Mouse (Mus musculus) urinary bladder, postnatal 25 days (tissue): ENCODE measurements around the gene Sult2b1.

Experiments
- DNase-seq: peaks from one replicate; pipeline ENCODE4 v3.0.0; 2022; ENCODE audit warnings: low spot score

Gene Sult2b1

DNA sequence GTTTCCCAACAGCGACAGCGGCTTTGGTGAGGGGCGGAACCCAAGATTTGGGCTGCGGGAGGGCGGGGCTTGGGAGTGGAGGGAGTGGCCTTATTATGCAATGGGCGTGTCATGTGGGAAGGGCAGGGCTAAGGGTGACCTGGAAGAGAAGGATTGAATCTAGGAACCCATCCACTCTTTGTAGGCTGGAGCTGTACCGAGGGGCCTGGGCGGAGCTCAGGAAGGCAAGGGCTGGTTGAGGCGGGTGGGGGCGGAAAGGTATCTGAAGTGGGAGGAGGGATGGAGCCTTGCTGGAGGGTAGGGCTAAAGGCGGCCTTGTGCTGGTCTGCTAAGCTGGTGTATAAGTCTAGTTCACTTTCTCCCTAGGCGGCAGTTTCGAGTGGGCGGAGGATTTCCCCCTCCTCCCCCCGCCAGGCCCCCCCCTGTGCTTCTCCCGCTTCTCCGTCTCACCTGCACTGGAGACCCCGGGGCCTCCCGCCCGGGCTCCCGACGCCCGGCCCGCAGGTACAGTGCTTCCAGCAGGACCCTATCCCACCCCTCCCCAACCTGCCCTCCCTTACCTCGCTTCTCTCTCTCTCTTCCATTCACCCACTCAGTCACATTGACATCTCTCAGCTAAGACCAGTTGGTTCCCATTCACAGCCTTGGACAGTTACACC lies 16.2 kb upstream of the Sult2b1 start:
- DNase-seq = no peak

DNA sequence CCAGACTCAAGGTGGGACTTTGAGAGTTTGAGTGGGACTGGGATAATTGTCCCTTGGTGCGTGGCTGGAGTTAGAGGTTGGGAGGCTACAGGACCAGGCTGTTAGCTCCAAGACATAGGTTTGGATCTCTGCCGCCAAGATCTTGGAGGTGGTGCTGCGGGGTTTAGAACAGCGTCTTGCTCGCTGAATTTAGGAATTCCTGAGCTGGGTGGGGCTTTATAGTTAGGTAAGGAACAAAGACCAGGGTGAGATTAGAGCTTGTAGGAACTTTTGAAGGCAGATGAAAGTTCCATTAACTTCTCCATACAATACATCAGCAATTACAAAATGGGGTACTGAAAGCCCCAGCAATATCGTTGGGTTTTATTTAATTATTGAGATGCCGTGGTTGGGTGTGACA lies 15.5 kb upstream of the Sult2b1 start:
- no peak for DNase-seq

DNA sequence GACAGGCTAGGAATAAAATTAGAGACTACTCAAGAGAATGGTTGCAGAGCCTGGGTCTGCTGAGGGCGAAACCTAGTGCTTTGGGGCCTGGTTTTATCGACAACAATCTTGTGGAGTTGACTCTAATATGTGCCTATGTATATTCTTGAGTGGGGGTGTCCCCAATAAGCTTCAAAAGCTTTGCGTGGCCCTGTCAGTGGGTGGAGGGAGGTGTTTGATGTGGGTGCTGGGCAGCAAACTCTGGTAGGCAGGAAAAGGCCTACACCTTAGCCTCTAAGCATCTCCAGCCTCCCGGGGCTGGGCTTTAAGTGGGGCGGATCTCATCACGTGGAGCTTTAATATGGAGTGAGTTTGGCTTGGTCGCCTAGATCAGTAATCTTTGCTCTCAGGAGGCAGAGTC lies 14.5 kb upstream of the Sult2b1 start:
- no peak for DNase-seq

DNA sequence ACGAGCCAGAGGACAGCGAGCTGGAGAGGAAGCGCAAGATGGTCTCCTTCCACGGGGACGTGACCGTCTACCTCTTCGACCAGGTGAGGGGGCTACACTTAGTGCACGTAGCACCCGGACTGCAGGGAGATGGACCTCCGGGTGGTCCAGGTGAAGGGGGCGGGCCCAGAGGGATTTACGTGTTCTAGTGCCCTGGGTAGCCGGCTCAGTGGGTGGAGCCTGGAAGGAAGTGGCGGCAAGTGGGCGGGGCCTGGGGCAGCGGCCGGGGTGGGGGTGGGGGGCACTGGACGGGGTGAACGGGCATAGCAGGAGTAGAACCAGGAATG lies 14.0 kb upstream of the Sult2b1 start:
- DNase-seq = no peak

DNA sequence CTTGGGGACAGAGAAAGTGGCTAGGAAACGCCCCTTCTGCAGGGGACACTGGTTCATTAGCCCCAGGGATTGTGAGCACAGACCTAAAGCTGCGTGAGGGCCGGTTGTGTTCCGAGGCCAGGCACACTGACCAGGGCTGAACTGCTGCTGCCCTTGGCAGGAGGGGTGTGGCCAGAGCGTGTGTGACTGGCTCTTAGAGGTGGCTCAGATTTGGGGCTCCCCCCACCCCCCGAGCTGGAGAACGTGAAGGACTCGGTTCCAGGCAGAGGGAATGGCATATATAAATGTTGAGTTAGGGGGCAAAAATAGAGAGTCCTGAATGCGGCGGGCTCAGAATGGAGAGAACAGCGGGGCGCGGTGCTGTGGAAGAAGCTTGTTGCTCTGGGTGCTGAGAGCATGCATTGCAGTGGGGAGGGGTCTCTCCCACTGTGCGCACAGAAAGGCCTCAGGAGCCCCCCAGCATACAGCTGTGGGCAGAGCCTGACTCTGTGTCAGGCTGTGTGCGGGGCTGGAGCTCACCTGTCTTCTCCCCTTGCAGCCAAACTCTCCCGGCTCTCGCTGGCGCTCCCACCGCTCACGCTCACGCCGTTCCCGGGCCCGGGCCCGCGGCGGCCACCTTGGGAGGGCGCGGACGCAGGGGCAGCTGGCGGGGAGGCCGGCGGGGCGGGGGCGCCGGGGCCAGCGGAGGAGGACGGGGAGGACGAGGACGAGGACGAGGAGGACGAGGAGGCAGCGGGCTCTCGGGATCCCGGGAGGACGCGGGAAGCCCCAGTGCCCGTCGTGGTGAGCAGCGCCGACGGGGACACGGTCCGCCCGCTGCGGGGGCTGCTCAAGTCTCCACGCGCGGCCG lies 13.4 kb upstream of the Sult2b1 start:
- DNase-seq = no peak

DNA sequence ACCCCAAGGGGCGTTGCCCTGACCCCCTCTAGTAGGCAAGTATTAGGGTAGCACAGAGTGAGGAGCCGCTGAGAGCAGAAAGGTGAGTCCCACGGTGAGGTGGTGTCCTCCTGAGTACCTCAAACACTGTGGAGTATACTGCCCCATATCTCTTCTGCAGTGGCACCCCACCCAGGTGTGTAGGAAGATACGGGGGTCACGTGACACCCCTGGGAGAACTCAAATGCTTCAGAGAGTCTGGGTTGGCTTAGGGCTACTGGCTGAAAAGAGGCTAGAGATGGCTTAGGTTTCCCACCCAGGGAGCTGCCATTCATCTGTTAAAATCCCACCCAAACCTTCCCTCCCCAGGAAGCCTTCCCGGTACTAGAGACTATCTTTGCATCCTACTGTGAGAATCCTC lies 12.5 kb upstream of the Sult2b1 start:
- DNase-seq = no peak

DNA sequence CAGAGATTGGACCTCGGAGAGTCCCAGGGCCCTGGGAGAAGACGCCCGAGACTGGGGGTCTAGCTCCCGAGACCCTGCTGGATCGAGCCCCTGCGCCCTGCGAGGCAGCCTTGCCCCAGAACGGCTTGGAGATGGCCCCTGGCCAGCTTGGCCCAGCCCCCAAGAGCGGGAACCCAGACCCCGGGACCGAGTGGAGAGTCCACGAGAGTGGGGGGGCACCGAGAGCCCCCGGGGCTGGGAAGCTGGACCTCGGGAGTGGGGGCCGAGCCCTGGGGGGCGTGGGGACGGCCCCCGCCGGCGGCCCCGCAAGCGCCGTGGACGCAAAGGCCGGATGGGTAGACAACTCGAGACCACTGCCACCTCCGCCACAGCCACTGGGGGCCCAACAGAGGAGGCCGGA lies 10.5 kb upstream of the Sult2b1 start:
- DNase-seq = no peak

DNA sequence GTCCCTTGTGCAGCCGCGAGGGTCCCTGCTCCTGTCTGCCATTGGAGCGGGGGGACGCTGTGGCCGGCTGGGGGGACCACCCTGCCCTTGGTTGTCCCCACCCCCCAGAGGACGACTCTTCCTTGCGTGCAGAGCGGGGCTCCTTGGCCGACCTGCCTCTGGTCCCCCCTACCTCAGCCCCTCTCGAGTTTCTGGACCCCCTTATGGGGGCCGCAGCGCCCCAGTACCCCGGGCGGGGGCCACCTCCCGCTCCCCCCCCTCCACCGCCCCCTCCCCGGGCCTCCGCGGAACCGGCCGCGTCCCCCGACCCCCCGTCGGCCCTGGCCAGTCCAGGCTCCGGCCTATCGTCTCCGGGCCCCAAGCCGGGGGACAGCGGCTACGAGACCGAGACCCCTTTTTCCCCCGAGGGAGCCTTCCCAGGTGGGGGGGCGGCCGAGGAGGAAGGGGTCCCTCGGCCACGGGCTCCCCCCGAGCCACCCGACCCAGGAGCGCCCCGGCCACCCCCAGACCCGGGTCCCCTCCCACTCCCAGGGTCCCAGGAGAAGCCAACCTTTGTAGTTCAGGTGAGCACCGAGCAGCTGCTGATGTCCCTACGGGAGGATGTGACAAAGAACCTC lies 9.6 kb upstream of the Sult2b1 start:
- DNase-seq = no peak

DNA sequence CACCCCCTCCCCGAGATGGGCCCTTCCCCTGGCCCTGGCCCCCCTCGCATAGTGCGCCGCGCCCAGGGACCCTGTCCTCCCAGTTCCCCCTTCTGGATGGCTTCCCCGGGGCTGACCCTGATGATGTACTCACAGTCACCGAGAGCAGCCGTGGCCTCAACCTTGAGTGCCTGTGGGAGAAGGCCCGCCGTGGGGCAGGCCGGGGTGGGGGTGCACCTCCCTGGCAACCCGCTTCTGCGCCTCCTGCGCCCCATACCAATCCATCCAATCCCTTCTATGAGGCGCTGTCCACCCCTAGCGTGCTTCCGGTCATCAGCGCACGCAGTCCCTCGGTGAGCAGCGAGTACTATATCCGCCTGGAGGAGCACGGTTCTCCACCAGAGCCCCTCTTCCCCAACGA lies 8.8 kb upstream of the Sult2b1 start:
- DNase-seq = no peak

DNA sequence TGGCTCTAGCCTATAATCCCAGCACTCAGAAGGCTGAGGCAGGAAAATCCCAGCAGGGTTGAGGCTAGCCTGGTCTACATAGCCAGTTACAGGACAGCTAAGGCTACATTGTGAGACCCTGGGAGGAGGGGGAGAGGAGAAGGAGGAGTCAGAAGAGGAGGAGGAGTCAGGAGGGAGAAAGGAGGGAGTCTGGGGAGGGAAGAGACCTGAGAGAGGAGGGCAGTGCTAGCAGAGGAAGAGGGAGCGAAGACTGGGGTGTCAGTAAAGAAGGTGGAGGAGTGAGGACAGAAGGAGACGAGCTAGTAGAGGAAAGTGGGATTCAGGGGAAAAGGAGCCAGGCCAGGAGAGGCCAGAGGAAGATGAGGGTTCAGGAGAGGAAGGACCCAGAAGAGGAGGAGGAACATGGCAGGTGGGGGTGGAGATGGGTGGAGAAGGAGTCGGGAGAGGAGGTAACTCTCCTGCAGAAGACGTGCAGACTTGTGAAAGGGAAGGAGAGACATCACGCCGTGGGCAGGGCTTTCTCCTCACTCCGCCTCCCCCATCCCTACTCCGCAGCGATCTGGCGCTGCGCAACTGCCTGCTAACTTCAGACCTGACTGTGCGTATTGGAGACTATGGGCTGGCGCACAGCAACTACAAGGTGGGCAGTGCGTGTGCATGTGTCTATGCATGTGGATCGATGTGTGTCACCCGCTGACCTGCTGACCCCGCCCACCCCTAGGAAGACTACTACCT lies 7.5 kb upstream of the Sult2b1 start:
- DNase-seq = no peak

DNA sequence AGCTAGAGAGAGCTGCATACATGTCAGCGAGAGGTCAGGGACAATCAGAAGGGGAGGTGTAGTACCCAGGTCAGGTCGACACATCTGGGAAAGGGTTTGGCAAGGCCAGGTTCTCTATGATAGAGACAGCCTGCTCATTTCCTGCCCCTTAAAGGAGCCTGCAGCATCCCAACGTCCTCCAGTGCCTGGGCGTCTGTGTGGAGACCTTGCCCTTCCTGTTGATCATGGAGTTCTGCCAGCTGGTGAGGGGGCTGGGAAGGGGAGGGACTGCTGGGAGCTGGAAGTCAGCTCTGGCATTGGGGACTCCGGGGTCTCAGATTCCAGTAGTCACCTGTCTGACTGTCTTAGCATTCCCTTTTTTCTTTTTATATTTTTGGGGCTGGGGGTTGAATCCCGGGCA lies 6.3 kb upstream of the Sult2b1 start:
- no peak for DNase-seq

DNA sequence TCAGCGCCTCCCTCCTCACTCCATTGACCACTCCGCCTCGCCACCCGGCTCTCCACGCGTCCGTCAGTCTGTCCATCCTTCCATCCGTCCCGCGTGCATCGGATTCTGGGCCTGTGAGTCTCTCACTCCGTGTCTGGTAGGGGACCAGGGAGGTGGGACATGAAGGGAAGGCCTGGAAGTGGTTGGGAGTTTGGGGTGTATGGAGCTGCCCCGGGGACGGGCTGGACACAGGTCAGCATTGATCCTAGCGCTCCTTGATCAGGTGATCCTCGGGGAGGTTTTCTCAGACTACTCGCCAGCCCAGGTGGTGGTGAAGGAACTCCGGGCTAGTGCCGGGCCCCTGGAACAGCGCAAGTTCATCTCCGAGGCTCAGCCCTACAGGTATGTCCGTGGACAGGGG lies 3.2 kb upstream of the Sult2b1 start:
- DNase-seq = no peak

DNA sequence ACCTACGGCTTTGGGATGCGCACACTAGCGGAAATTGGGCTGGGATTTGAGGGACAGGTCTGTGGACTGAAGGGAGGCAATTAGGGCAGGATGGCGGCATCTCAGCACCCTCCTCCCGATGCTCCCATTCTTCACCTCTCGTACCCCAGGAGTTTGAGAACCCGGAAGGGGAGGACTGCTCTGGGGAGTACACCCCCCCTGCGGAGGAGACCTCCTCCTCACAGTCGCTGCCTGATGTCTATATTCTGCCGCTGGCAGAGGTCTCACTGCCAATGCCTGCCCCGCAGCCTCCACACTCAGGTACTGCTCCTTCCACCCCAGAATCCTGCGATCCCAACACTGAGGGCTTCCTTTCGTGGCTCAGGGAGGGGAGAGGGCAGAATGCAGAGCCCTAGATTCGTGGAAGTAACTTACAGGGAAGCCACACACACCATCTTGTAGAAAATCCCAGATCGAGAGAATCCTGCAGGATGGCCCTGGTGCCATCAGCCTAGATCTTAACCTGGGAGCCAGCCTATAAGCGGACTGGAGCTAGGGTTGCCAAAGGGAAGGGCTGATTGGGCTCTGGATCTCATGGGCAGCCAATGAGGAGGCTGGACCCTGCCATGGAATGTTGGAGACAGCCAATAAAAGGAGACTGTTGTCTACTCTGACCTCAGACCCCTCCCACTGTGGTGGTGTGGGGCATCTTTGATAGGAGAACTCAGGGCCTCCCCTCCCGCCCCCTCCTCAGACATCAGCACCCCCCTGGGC lies 2.4 kb upstream of the Sult2b1 start:
- DNase-seq = no peak

DNA sequence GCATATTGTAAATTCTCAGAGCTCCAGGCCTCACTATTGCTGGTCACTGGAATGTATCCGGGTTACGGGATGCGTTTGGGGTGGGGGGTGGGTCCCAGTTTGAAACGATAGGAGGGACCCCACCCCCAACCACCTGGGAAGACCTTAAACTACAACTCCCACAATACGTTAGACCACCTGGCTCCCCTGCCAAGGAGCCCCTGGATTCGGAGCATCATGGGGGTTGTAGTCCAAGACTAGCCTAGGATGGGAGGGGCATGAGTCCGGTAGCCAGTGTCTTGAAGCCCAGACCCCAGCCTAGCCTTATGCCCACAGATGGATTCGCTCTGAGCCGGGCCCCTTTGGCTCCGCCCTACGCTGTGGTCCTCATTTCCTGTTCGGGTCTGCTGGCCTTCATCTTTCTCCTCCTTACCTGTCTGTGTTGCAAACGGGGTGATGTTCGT lies 1.7 kb upstream of the Sult2b1 start:
- no peak for DNase-seq

DNA sequence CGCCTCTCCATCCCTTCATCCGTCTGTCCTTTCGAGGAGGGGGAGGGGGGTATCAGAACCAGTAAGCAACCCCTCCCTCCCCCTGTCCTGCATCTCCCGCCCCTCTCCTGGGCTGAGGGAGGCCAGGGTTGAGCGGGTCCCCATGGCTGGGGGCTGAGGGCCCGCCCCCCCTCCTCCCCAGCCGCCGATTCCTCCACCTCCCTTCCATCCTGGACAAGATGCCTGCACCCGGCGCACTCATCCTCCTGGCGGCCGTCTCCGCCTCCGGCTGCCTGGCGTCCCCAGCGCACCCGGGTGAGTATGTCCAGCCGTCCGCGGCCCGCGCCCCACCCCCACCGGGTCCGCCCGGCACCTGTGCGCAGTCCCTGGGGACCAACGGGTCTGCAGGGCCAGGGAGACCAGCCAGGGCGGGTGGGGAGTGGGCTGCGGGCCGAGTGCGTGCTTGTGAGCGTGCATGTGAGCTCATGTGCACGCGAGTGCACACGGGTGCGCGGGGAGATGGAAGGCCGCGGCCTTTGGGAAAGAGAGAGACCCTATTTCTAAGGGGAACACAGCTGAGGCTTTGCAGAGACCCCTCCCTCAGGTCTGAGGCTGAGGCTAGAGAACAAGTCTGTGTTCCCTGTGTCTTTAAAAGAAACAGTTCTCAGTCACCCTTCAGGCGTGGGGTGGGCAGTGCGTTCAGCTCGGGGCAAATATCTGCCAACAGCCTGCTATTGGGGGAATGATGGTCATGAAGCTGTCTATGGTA lies 1.1 kb upstream of the Sult2b1 start:
- DNase-seq = no peak

DNA sequence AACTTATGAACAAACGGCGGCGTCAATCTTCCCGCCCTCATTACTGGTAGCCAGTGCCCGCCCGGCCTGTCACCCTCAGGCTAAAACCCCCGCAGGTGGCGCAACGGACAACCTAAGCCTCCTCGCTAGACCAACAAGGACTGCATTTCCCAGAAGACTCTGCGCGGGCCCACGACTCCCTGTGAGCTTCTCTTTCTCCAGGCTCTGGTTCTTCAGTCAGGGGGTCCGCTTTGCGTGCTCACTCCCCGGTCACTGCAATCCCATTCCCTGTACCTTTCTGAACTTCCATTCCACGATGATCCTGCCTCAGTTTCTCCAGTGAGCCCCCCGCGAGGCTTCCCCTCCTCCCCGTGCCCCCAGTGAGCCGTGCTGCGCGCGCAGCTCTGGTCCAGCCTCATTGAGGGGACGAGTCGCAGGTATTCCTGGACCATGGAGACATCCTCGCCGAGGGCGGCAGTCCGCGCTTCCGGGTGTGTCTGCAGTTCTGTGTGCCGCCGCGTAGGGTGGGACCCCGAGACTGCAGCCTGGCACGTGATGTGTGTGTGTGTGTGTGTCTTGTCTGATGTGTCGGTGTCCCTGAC lies 868 bp downstream of the Sult2b1 start, which contains the start of gene Lmtk3:
Gene Lmtk3 (plus strand): TSS at position 228 of the 581 bp plus-strand sequence.
- peak; percentile 46 for DNase-seq

DNA sequence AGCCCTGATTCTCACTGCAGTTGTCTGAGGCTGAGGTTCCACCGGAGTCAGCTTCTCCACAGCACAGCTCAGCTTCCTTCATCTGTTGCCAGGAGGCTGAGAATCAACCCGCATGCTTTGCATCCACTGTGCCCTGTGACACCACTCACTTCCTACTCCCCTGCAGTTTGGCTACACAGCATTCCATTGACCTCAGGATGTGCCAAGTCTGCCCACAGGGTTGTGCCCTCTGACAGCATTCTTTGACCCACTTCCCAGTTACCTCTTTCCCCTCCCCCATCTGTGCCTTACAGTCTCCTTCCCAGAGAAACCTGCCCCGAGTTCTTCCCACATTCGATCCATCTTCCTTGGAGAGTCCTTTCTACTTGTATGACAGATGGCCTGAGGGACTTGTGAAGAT lies 2.2 kb downstream of the Sult2b1 start:
- no peak for DNase-seq

DNA sequence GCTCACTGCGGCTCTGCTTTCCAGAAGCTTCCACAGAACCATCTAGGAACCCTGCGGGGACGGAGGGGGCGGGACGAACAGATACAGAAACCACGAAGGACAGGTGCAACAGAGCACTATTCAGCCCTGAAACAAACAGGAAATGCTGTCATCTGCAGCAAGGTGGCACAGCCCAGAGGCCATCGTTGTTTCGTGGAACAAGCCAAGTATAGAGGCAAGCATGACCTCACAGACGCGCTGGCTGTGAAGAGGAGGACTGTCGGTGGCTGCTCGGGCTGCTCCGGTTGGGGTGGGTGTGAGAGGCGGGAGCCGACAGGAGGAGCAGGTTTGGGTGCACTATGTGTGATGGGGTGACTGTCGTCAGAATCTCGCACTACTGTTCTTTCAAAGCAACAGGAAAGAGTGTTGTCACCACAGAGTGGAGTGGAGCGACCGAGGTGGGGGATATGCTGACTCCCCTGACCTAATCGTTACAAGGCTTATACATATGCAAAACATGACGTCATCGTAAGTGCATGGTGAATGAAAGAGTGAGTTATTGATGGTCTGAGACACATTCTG lies 5.3 kb downstream of the Sult2b1 start:
- no peak for DNase-seq

DNA sequence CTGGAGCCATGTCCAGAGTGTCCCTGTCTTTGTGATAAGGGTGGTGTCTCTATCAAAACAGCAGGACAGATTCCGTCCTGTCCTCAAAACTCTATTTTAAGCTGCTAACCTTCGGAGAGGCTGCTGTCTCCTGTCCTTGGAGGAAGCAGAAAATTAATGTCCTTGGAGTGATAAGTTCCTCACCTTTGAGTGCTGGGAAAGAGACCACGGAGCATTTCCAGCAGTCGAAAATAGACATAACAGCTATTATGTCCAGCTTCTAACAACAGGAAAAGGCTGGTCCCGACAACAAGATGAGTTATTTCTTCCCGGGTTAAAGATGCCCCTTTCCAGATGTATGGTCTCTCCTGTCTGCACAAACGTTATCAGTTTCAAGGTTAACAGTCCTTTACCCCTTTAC lies 9.2 kb downstream of the Sult2b1 start:
- DNase-seq = no peak

DNA sequence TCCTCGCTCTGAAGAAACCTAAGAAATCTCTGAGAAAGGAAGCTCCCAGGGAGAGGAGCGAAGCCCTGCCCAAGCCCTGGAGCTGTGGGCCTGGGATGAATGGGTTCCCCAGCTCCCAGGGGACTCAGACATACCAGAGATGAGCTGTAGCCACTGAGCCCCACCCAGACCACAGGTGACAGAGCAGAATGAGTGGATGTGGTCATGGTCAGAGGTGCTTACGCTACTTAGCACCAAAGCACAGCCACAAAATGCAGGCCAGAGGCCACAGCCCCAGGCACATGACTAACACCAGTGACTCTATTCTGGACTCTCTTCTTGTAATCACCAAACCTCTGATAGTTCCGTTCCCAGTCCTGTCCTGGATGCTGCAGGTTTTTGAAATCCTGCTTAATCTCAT lies 13.4 kb downstream of the Sult2b1 start:
- no peak for DNase-seq
